ENCODE assay signal across 11 mouse cellular contexts in genomic region chr2:18033166-18034108, GRCm38 (mm10). TPM values are rescaled to one million over a fixed set of nuclear protein-coding genes. Genes with fewer than 3 reads are reported as not detected.
DNase-seq lines count a peak whose midpoint lies in the region; ATAC-seq and TF ChIP-seq lines count a peak whose summit lies in the region.
"Had no signal": no experiment of that assay in that cellular context is flagged by ENCODE, and none has a peak within 500 bp of the region (broad histone marks: within the 10 kb centered on the region; RNA-seq: fewer than 3 reads in every experiment).

No protein-coding gene starts in this region.

- H3K27me3 ChIP-seq in hindbrain, embryonic 10.5 days (ENCODE audit: insufficient read depth, poor library complexity, severe bottlenecking) = no peaks in the 10 kb centered on the region
- no peaks in the 10 kb centered on the region for H3K27me3 ChIP-seq in hindbrain, postnatal 0 days (ENCODE audit: insufficient read depth, low read length)
- H3K27me3 ChIP-seq in forebrain, embryonic 13.5 days = no peaks in the 10 kb centered on the region
- H3K27me3 ChIP-seq in midbrain, embryonic 15.5 days (replicated peaks) = no peaks in the 10 kb centered on the region

- no peak for TF ChIP-seq CTCF in hindbrain, postnatal 0 days (IDR thresholded peaks at IDR 0.05; ENCODE audit: low read depth)

- no peak overlapping the region for H3K4me2 ChIP-seq in hindbrain, postnatal 0 days (ENCODE audit: low read depth, low read length)
- H3K4me2 ChIP-seq in forebrain, embryonic 13.5 days = peak overlapping the region; percentile 93
- peak overlapping the region; percentile 1; the same call in 1 of the 2 replicates for H3K4me2 ChIP-seq in midbrain, embryonic 15.5 days

- peak; percentile 45 for DNase-seq in hindbrain, embryonic 10.5 days (ENCODE audit: low spot score)
- no peak for DNase-seq in hindbrain, postnatal 0 days (ENCODE audit: low spot score)
- peak; percentile 54 for DNase-seq in embryo, embryonic 9.5 days (ENCODE audit: extremely low spot score)
- no peak for DNase-seq in adrenal gland, postnatal 10 days
- DNase-seq in gastrocnemius, postnatal 25 days = no peak
- DNase-seq in left cerebral cortex, adult 9 months (ENCODE audit: low spot score in 2 of 2) = no peak
- DNase-seq: liver, postnatal 0 days had no signal

- H3K4me3 ChIP-seq in hindbrain, embryonic 10.5 days = peak overlapping the region; percentile 81
- H3K4me3 ChIP-seq in hindbrain, postnatal 0 days (ENCODE audit: low read length) = no peak overlapping the region
- H3K4me3 ChIP-seq in forebrain, embryonic 13.5 days = peak overlapping the region; percentile 44; the same call in 1 of the 2 replicates
- H3K4me3 ChIP-seq in midbrain, embryonic 15.5 days = no peak overlapping the region

- no peaks in the 10 kb centered on the region for H3K9me3 ChIP-seq in hindbrain, embryonic 10.5 days
- no peaks in the 10 kb centered on the region for H3K9me3 ChIP-seq in hindbrain, postnatal 0 days (ENCODE audit: low read length)
- no peaks in the 10 kb centered on the region for H3K9me3 ChIP-seq in forebrain, embryonic 13.5 days (replicated peaks)
- H3K9me3 ChIP-seq in midbrain, embryonic 15.5 days = no peaks in the 10 kb centered on the region

- H3K9ac ChIP-seq in hindbrain, postnatal 0 days (replicated peaks; ENCODE audit: low read length) = no peak overlapping the region
- peak overlapping the region; percentile 87 for H3K9ac ChIP-seq in forebrain, embryonic 13.5 days
- H3K9ac ChIP-seq in midbrain, embryonic 15.5 days = no peak overlapping the region
- H3K9ac ChIP-seq: liver, postnatal 0 days had no signal

- peaks cover 85% of the 10 kb centered on the region for H3K4me1 ChIP-seq in hindbrain, embryonic 10.5 days (replicated peaks)
- peaks cover 11% of the 10 kb centered on the region for H3K4me1 ChIP-seq in hindbrain, postnatal 0 days (ENCODE audit: insufficient read depth, low read length)
- H3K4me1 ChIP-seq in forebrain, embryonic 13.5 days = peaks cover 65% of the 10 kb centered on the region
- peaks cover 40% of the 10 kb centered on the region for H3K4me1 ChIP-seq in midbrain, embryonic 15.5 days

- ATAC-seq in hindbrain, postnatal 0 days = no peak
- ATAC-seq in forebrain, embryonic 13.5 days = peak; percentile 9; the same call in 1 of the 2 replicates
- peak; percentile 46; the same call in 1 of the 2 replicates for ATAC-seq in midbrain, embryonic 15.5 days (replicated peaks)
- ATAC-seq: liver, postnatal 0 days had no signal

- WGBS in hindbrain, embryonic 10.5 days = 37% methylated on average over 10 of the region's 10 CpGs
- 58% methylated on average over 10 of the region's 10 CpGs for WGBS in hindbrain, postnatal 0 days
- WGBS in forebrain, embryonic 13.5 days = 20% methylated on average over 10 of the region's 10 CpGs
- WGBS in midbrain, embryonic 15.5 days = 30% methylated on average over 10 of the region's 10 CpGs

- no peaks in the 10 kb centered on the region for H3K36me3 ChIP-seq in hindbrain, embryonic 10.5 days
- no peaks in the 10 kb centered on the region for H3K36me3 ChIP-seq in hindbrain, postnatal 0 days (ENCODE audit: insufficient read depth, low read length)
- no peaks in the 10 kb centered on the region for H3K36me3 ChIP-seq in forebrain, embryonic 13.5 days (ENCODE audit: poor library complexity, severe bottlenecking)
- no peaks in the 10 kb centered on the region for H3K36me3 ChIP-seq in midbrain, embryonic 15.5 days (replicated peaks)

- H3K27ac ChIP-seq in hindbrain, embryonic 10.5 days = peak overlapping the region; percentile 100
- no peak overlapping the region for H3K27ac ChIP-seq in hindbrain, postnatal 0 days
- H3K27ac ChIP-seq in forebrain, embryonic 13.5 days = peak overlapping the region; percentile 28; the same call in 1 of the 2 replicates
- 0 out of 2 replicates have a peak overlapping the region, but pooled peaks have one; percentile 28 for H3K27ac ChIP-seq in midbrain, embryonic 15.5 days

RNA-seq across cellular contexts. Expression of gene A930004D18Rik, which starts 4.1 kb away (rescaled TPM):
- polyA plus RNA-seq in hindbrain, embryonic 10.5 days (2016; fragmentation: Nextera tagmentation; extraction: Ambion mirVana) = 17.5 and 22.5 TPM in 2 replicates
- total RNA-seq in hindbrain, postnatal 0 days (2014; rRNA removed) = 2.3 and 3.7 TPM in 2 replicates
- 9.0 and 9.9 TPM in 2 replicates for polyA plus RNA-seq in hindbrain, postnatal 0 days (2015; fragmentation: Nextera tagmentation; extraction: Ambion mirVana)
- 16.2 and 20.3 TPM in 2 replicates for polyA plus RNA-seq in forebrain, embryonic 13.5 days (2015; fragmentation: Nextera tagmentation; extraction: Ambion mirVana)
- 8.1 and 11.8 TPM in 2 replicates for polyA plus RNA-seq in midbrain, embryonic 15.5 days (2015; fragmentation: Nextera tagmentation; extraction: Ambion mirVana)
- 1 to 10 TPM; 2.3 to 6.1 TPM for total RNA-seq in adrenal gland, postnatal 10 days (2021)
- 1 to 10 TPM in 1 of 2 experiments, under 1 TPM in 1; 0.20 to 1.6 TPM for total RNA-seq in gastrocnemius, postnatal 25 days (2021)

RNA-seq across cellular contexts. Expression of gene Skida1, which starts 15.4 kb away (rescaled TPM):
- polyA plus RNA-seq in hindbrain, embryonic 10.5 days (2016; fragmentation: Nextera tagmentation; extraction: Ambion mirVana) = 19.3 and 21.9 TPM in 2 replicates
- 14.1 and 22.7 TPM in 2 replicates for total RNA-seq in hindbrain, postnatal 0 days (2014; rRNA removed)
- 4.4 and 5.0 TPM in 2 replicates for polyA plus RNA-seq in hindbrain, postnatal 0 days (2015; fragmentation: Nextera tagmentation; extraction: Ambion mirVana)
- polyA plus RNA-seq in forebrain, embryonic 13.5 days (2015; fragmentation: Nextera tagmentation; extraction: Ambion mirVana) = 17.2 and 17.9 TPM in 2 replicates
- 8.1 and 9.0 TPM in 2 replicates for polyA plus RNA-seq in midbrain, embryonic 15.5 days (2015; fragmentation: Nextera tagmentation; extraction: Ambion mirVana)
- 1 to 10 TPM; 3.5 to 4.9 TPM for total RNA-seq in adrenal gland, postnatal 10 days (2021)
- total RNA-seq in gastrocnemius, postnatal 25 days (2021) = under 1 TPM; 0.32 to 0.54 TPM

RNA-seq across cellular contexts. Expression of gene Mllt10, which starts 21.6 kb away (rescaled TPM):
- polyA plus RNA-seq in hindbrain, embryonic 10.5 days (2016; fragmentation: Nextera tagmentation; extraction: Ambion mirVana) = 65.0 and 66.0 TPM in 2 replicates
- 20.1 and 25.6 TPM in 2 replicates for total RNA-seq in hindbrain, postnatal 0 days (2014; rRNA removed)
- 30.0 and 34.6 TPM in 2 replicates for polyA plus RNA-seq in hindbrain, postnatal 0 days (2015; fragmentation: Nextera tagmentation; extraction: Ambion mirVana)
- polyA plus RNA-seq in forebrain, embryonic 13.5 days (2015; fragmentation: Nextera tagmentation; extraction: Ambion mirVana) = 73.5 and 75.3 TPM in 2 replicates
- 49.9 and 53.1 TPM in 2 replicates for polyA plus RNA-seq in midbrain, embryonic 15.5 days (2015; fragmentation: Nextera tagmentation; extraction: Ambion mirVana)
- 10 to 100 TPM; 35.1 to 44.5 TPM for total RNA-seq in adrenal gland, postnatal 10 days (2021)
- total RNA-seq in gastrocnemius, postnatal 25 days (2021) = 10 to 100 TPM; 15.1 to 18.5 TPM

RNA-seq across cellular contexts. Expression of gene H2al2a, which starts 36.7 kb away (rescaled TPM):
- not detected in 2 replicates for polyA plus RNA-seq in hindbrain, embryonic 10.5 days (2016; fragmentation: Nextera tagmentation; extraction: Ambion mirVana)
- total RNA-seq in hindbrain, postnatal 0 days (2014; rRNA removed) = not detected in 2 replicates
- not detected in 2 replicates for polyA plus RNA-seq in hindbrain, postnatal 0 days (2015; fragmentation: Nextera tagmentation; extraction: Ambion mirVana)
- not detected in 2 replicates for polyA plus RNA-seq in forebrain, embryonic 13.5 days (2015; fragmentation: Nextera tagmentation; extraction: Ambion mirVana)
- not detected in 2 replicates for polyA plus RNA-seq in midbrain, embryonic 15.5 days (2015; fragmentation: Nextera tagmentation; extraction: Ambion mirVana)
- not detected for total RNA-seq in adrenal gland, postnatal 10 days (2021)
- not detected for total RNA-seq in gastrocnemius, postnatal 25 days (2021)
- total RNA-seq: CH12.LX; left cerebral cortex, postnatal 14 days had no signal
- polyA plus RNA-seq: liver, postnatal 0 days had no signal

Comparison
In these comparisons a context has a peak if more than half of its experiments do, and no peak if none do; other contexts are left out.
1. DNase-seq: peak in hindbrain, embryonic 10.5 days (single experiment) and embryo, embryonic 9.5 days (single experiment); none in hindbrain, postnatal 0 days (single experiment), adrenal gland, postnatal 10 days (single experiment), gastrocnemius, postnatal 25 days (single experiment) and left cerebral cortex, adult 9 months (0 of 2).
2. H3K4me3 ChIP-seq: peak in hindbrain, embryonic 10.5 days (single experiment) and forebrain, embryonic 13.5 days (single experiment); none in hindbrain, postnatal 0 days (single experiment) and midbrain, embryonic 15.5 days (single experiment).